Mouse (Mus musculus): ENCODE measurements around the gene Nudt8. TPM values are rescaled to one million over a fixed set of nuclear protein-coding genes. Genes with fewer than 3 reads are reported as not detected.
"Not testable (repeated sequence)": the region's sequence is repeated elsewhere in the genome, so short reads cannot be mapped to it uniquely, and the experiment has no call there.

The Nudt8 gene
- polyA plus RNA-seq, 1 experiment from 2014 or later: 23.0 TPM

DNA sequence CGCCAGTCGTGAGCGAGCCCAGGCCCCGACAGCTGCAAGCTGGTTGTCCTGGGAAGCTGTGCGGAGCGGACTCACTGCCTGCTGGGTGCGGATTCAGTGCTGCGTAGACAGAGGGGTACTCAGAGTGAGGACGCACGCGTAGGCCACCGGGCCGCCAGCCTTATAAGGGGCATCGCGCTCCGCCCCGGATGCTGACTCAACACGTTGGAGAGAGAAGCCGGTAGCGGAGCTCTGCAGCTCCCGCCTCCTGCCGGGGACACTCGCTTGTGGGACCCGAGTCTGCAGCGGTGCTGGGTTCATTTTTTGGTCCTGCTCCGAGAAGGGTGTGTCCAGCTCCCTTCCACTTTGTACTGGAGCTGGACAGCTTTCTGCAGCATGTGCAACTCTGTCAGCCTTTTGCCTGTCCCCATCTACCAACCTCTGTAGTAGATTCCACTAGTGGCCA is 37.4 kb downstream of the Nudt8 start, which contains the start of gene Gstp1:
Gene Gstp1, minus strand, starts transcription at position 198 of the 445 bp plus-strand sequence.
- peak; percentile 71 for ATAC-seq
- peak within 1 kb of the TSS; percentile 81 for H3K9ac ChIP-seq (replicated peaks)
- 1% methylated on average over 26 of the region's 26 CpGs for WGBS (ENCODE audit: insufficient replicate concordance)
- no peaks in the 10 kb centered on the region for H3K9me3 ChIP-seq (ENCODE audit: low read length)
- H3K4me2 ChIP-seq (ENCODE audit: low read depth, low read length): peak within 1 kb of the TSS; percentile 87
- H3K27me3 ChIP-seq (ENCODE audit: insufficient read depth, low read length): no peaks in the 10 kb centered on the region
- DNase-seq: peak; percentile 87
- peak within 1 kb of the TSS; percentile 69 for H3K4me3 ChIP-seq (ENCODE audit: low read depth, low read length)
- TF ChIP-seq EP300 (IDR thresholded peaks at IDR 0.05; ENCODE audit: low read depth): no peak
- TF ChIP-seq CTCF (IDR thresholded peaks at IDR 0.05; ENCODE audit: low read depth): peak; percentile 47
- no peaks in the 10 kb centered on the region for H3K36me3 ChIP-seq (replicated peaks; ENCODE audit: insufficient read depth, low read length)
- H3K4me1 ChIP-seq (ENCODE audit: insufficient read depth): peaks cover 15% of the 10 kb centered on the region
- peak within 1 kb of the TSS; percentile 80 for H3K27ac ChIP-seq (ENCODE audit: low read depth)

DNA sequence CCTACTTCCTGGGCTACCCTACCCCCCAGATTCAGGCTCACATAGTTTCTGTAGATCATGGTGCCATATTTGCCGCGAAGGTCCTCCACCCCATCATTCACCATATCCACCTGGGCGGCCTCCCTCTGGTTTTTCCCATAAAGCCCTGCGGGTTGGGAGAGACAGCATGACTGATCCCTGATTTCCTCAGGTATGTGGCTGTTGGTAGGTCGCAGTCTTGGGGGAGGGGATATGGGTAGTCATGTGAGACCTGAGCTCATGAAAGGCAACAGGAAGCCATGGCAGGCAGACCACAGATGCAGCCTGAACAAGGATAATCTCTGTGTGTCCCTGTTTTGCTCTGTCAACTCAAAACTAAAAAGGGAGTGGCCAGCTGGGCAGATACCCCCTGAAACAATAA is 40.6 kb downstream of the Nudt8 start:
- not testable (repeated sequence) for DNase-seq; H3K9ac ChIP-seq (replicated peaks); H3K27ac ChIP-seq (ENCODE audit: low read depth); H3K9me3 ChIP-seq (ENCODE audit: low read length); H3K4me2 ChIP-seq (ENCODE audit: low read depth, low read length); H3K27me3 ChIP-seq (ENCODE audit: insufficient read depth, low read length); H3K36me3 ChIP-seq (replicated peaks; ENCODE audit: insufficient read depth, low read length); ATAC-seq; H3K4me3 ChIP-seq (ENCODE audit: low read depth, low read length)
- peaks cover 10% of the 10 kb centered on the region for H3K4me1 ChIP-seq (ENCODE audit: insufficient read depth)
- WGBS (ENCODE audit: insufficient replicate concordance): 76% methylated on average over 5 of the region's 5 CpGs

DNA sequence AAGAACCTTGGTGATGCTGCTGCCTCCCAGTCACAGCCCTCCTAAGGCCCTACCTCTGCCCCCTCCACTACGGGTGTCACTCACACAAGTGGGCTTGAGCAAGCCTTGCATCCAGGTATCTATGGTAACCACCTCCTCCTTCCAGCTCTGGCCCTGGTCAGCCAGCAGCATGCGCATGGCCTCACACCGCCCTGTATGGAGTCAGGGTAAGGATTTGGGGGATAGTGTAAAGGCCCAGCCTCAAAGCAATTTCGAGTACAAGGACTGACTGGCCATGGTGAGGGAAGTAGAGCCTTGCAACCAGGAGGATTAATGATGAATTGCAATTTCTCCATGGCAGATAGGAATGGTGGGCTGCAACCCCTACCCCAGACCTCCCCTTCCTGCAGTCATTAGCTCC is 41.1 kb downstream of the Nudt8 start:
- DNase-seq; H3K4me1 ChIP-seq (ENCODE audit: insufficient read depth); ATAC-seq; H3K9ac ChIP-seq (replicated peaks); H3K27me3 ChIP-seq (ENCODE audit: insufficient read depth, low read length); H3K36me3 ChIP-seq (replicated peaks; ENCODE audit: insufficient read depth, low read length); H3K9me3 ChIP-seq (ENCODE audit: low read length); H3K27ac ChIP-seq (ENCODE audit: low read depth); H3K4me2 ChIP-seq (ENCODE audit: low read depth, low read length); H3K4me3 ChIP-seq (ENCODE audit: low read depth, low read length): not testable (repeated sequence)
- 85% methylated on average over 3 of the region's 4 CpGs for WGBS (ENCODE audit: insufficient replicate concordance)

DNA sequence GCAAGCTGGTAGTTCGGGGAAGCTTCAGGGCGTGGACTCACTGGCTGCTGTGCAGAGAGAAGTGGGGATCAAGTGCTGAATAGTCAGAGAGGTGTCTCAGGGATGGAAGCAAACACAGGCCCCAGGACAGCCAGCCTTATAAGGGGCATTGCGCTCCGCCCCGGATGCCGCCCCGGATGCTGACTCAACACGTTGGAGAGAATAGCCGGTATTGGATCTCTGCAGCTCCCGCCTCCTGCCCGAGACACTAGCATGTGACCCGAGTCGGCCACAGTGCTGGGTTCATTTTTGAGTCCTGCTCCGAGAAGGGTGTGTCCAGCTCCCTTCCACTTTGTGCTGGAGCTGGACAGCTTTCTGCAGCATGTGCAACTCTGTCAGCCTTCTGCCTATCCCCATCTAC is 41.7 kb downstream of the Nudt8 start:
- WGBS (ENCODE audit: insufficient replicate concordance): 81% methylated on average over 14 of the region's 14 CpGs
- H3K4me3 ChIP-seq (ENCODE audit: low read depth, low read length): no peak overlapping the region
- DNase-seq: no peak
- peaks cover 12% of the 10 kb centered on the region for H3K4me1 ChIP-seq (ENCODE audit: insufficient read depth)
- no peak overlapping the region for H3K4me2 ChIP-seq (ENCODE audit: low read depth, low read length)
- no peak for ATAC-seq
- H3K9me3 ChIP-seq (ENCODE audit: low read length): no peaks in the 10 kb centered on the region
- no peaks in the 10 kb centered on the region for H3K36me3 ChIP-seq (replicated peaks; ENCODE audit: insufficient read depth, low read length)
- H3K27ac ChIP-seq (ENCODE audit: low read depth): no peak overlapping the region
- no peak for TF ChIP-seq EP300 (IDR thresholded peaks at IDR 0.05; ENCODE audit: low read depth)
- no peak for TF ChIP-seq CTCF (IDR thresholded peaks at IDR 0.05; ENCODE audit: low read depth)
- no peaks in the 10 kb centered on the region for H3K27me3 ChIP-seq (ENCODE audit: insufficient read depth, low read length)
- no peak overlapping the region for H3K9ac ChIP-seq (replicated peaks)

DNA sequence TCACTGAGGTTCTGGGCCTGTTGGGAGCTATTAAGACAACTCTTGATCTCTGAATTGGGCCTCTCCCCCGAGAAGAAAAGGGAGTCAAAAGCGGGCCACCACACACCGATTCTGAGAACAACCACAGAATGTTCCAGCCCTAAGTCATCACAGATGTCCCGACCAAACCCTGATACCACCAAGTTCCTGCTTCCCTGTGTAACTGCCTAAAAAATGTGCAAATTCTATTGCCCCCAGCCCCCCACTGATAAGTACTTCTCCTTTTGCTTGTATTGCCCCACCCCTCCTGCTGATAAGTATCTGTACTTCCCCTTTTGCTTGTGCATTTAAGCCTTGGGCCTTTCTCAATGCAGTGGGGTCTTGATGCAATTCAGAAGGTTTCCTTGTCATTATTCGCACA is 43.7 kb downstream of the Nudt8 start:
- not testable (repeated sequence) for H3K4me3 ChIP-seq (ENCODE audit: low read depth, low read length); DNase-seq; H3K27me3 ChIP-seq (ENCODE audit: insufficient read depth, low read length); H3K9ac ChIP-seq (replicated peaks); ATAC-seq; H3K4me2 ChIP-seq (ENCODE audit: low read depth, low read length); H3K9me3 ChIP-seq (ENCODE audit: low read length); H3K36me3 ChIP-seq (replicated peaks; ENCODE audit: insufficient read depth, low read length)
- Histone ChIP-seq H3K27ac (ENCODE audit: low read depth) (peak overlapping the region; percentile 9; the same call in 1 of the 2 replicates), H3K4me1 (ENCODE audit: insufficient read depth) (peaks cover 13% of the 10 kb centered on the region; the same call in 1 of the 2 replicates)
- WGBS (ENCODE audit: insufficient replicate concordance): 44% methylated on average over 5 of the region's 5 CpGs
- TF ChIP-seq EP300 (IDR thresholded peaks at IDR 0.05; ENCODE audit: low read depth): peak; percentile 60; the same call in 1 of the 2 replicates

DNA sequence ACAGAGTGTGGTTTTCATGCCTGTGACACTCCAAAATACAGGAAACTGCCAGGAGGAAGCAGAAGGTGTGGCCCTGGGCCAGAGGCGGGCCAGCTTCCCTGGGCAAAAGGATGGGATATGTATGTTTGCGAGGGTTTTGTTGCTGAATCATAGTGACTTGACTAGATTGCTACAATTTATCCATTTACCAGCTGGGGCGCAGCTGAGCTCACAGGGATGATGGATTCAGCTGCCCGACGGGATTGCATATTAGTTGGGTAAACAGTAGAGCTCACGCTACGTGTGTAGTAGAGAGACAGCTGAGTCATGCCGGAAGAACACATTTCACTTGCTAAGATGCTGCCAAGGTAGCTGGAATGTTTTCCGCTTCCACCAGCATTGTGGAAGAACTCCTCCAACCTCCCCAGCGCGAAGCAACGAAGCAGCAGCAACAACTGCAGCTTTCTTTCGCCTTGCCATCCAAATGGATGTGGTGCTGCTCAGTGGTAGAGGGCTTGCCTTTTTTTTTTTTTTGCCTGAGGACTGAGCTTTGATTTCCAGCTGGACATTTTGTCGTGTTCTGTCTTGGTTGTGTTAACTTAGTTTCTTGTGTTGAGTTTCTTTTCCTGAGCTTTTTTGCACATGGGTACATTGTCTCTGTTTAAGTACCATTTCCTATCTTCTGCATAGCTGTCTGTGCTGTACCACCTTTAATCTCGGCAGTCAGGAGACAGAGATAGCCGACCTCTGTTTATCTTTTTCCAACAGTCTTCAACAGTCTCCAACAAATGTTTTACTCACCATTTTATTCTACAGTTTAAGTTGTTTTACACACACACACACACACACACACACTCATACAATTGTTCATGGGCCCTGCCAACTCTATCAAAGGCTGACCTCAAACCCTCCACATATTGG is 45.8 kb downstream of the Nudt8 start, which contains the start of gene Gstp2:
Gene Gstp2, minus strand, starts transcription at position 58 of the 900 bp plus-strand sequence.
- Histone ChIP-seq H3K4me3 (ENCODE audit: low read depth, low read length) (no peak within 1 kb of the TSS), H3K36me3 (replicated peaks; ENCODE audit: insufficient read depth, low read length) (no peaks in the 10 kb centered on the region), H3K4me2 (ENCODE audit: low read depth, low read length) (peak within 1 kb of the TSS; percentile 48), H3K9ac (replicated peaks) (no peak within 1 kb of the TSS; the same call in none of the 2 replicates), H3K4me1 (ENCODE audit: insufficient read depth) (peaks cover 13% of the 10 kb centered on the region; the same call in 1 of the 2 replicates), H3K27ac (ENCODE audit: low read depth) (peak within 1 kb of the TSS; percentile 90), H3K9me3 (ENCODE audit: low read length) (no peaks in the 10 kb centered on the region), H3K27me3 (ENCODE audit: insufficient read depth, low read length) (no peaks in the 10 kb centered on the region)
- 43% methylated on average over 16 of the region's 16 CpGs for WGBS (ENCODE audit: insufficient replicate concordance)
- TF ChIP-seq CTCF (IDR thresholded peaks at IDR 0.05; ENCODE audit: low read depth): peak; percentile 71
- peak; percentile 83 for TF ChIP-seq EP300 (IDR thresholded peaks at IDR 0.05; ENCODE audit: low read depth)
- DNase-seq (peak; percentile 75), ATAC-seq (peak; percentile 90)

Data from liver, postnatal 0 days (tissue).